Mouse (Mus musculus) thymus, adult 2 months (tissue): Measurements from ENCODE around the gene Smurf2. TPM values are rescaled to one million over a fixed set of nuclear protein-coding genes. Genes with fewer than 3 reads are reported as not detected.

ENCODE experiments used
- DNase-seq: peaks from one replicate; pipeline ENCODE4 v3.0.0; 2021
- H3K27ac ChIP-seq: fragments of 200-500 bp; 2 replicates; pipeline ENCODE4 v1.5.1; 2012; ENCODE audit warnings: low read length, control low read depth; ENCODE audit not compliant: control insufficient read depth, insufficient read depth
- H3K27me3 ChIP-seq: fragments of 200-500 bp; 2 replicates; pipeline ENCODE4 v1.6.1; 2012; ENCODE audit warnings: mild to moderate bottlenecking, low read length, moderate library complexity, mixed read lengths; ENCODE audit not compliant: control insufficient read depth, insufficient read depth
- H3K36me3 ChIP-seq: fragments of 200-500 bp; 2 replicates; pipeline ENCODE4 v1.6.1; 2012; ENCODE audit warnings: mild to moderate bottlenecking, low read length, moderate library complexity; ENCODE audit not compliant: control insufficient read depth, insufficient read depth
- H3K4me1 ChIP-seq: fragments of 200-500 bp; replicated peaks from 2 replicates; pipeline ENCODE4 v1.6.1; 2012; ENCODE audit warnings: low read length; ENCODE audit not compliant: control insufficient read depth, insufficient read depth
- H3K4me3 ChIP-seq: fragments of 200-500 bp; 2 replicates; pipeline ENCODE4 v1.5.1; 2012; ENCODE audit warnings: mild to moderate bottlenecking, low read length, control low read depth, moderate library complexity; ENCODE audit not compliant: control insufficient read depth, insufficient read depth
- CTCF ChIP-seq: fragments of 200-500 bp; IDR thresholded peaks from 2 replicates; pipeline ENCODE4 v1.5.1; 2012; ENCODE audit warnings: mild to moderate bottlenecking, control low read depth, low read length, moderate library complexity, borderline replicate concordance; ENCODE audit not compliant: control insufficient read depth, poor library complexity, insufficient read depth; ENCODE audit errors: extremely low read depth
- POLR2A ChIP-seq: fragments of 200-500 bp; IDR thresholded peaks from 2 replicates; pipeline ENCODE4 v1.6.1; 2012; ENCODE audit warnings: mild to moderate bottlenecking, low read length, control low read depth, moderate library complexity; ENCODE audit not compliant: control insufficient read depth, poor library complexity, insufficient read depth; ENCODE audit errors: extremely low read depth
- WGBS: fragments of 180-500 bp; shearing (Covaris S2); methylation state at CpG from one replicate; pipeline ENCODE4 v1.1.7; 2018; 5-methylcytosine and 5-hydroxymethylcytosine counted together
- polyA plus RNA-seq: library from polyadenylated mRNA; depleted of rRNA; stranded (reverse); fragments of >200 nt; gene quantifications from 2 replicates; pipeline ENCODE4 v1.2.3, GENCODE M21; 2012

Gene Smurf2
- polyA plus RNA-seq, 1 experiment: 9.9 TPM

- no peaks in the 10 kb centered on the region for H3K4me1 ChIP-seq
- H3K4me3 ChIP-seq: no peak overlapping the region
- DNase-seq: no peak
- H3K27ac ChIP-seq: no peak overlapping the region
- no peaks in the 10 kb centered on the region for H3K36me3 ChIP-seq
- no peak for TF ChIP-seq POLR2A
- TF ChIP-seq CTCF: no peak
- H3K27me3 ChIP-seq: no peaks in the 10 kb centered on the region
Observed at GRCm38 (mm10) chr11:106908016-106908415, 12.5 kb downstream of the Smurf2 start.

GRCm38 (mm10) chr11:106907253-106907652 lies 13.3 kb downstream of the Smurf2 start:
- no peaks in the 10 kb centered on the region for H3K4me1 ChIP-seq
- 97% methylated on average over 1 of the region's 1 CpGs for WGBS

GRCm38 (mm10) chr11:106905707-106906106 lies 14.8 kb downstream of the Smurf2 start:
- no peaks in the 10 kb centered on the region for H3K27me3 ChIP-seq
- WGBS: 91% methylated on average over 4 of the region's 4 CpGs
- no peak for DNase-seq
- no peak overlapping the region for H3K27ac ChIP-seq
- no peak overlapping the region for H3K4me3 ChIP-seq
- no peaks in the 10 kb centered on the region for H3K36me3 ChIP-seq
- no peak for TF ChIP-seq CTCF
- TF ChIP-seq POLR2A: no peak
- H3K4me1 ChIP-seq: no peaks in the 10 kb centered on the region

More at GRCm38 (mm10) chr11:106907253-106907652, 13.3 kb downstream of the Smurf2 start:
- Histone ChIP-seq H3K4me3 (no peak overlapping the region), H3K27ac (no peak overlapping the region), H3K27me3 (no peaks in the 10 kb centered on the region), H3K36me3 (no peaks in the 10 kb centered on the region)
- no peak for DNase-seq
- no peak for TF ChIP-seq POLR2A
- TF ChIP-seq CTCF: no peak

- H3K27ac ChIP-seq: no peak overlapping the region
- TF ChIP-seq POLR2A (no peak), CTCF (no peak)
Observed at GRCm38 (mm10) chr11:106899804-106900203, 20.7 kb downstream of the Smurf2 start.

GRCm38 (mm10) chr11:106896561-106897168 lies 23.9 kb downstream of the Smurf2 start:
- H3K27me3 ChIP-seq: no peaks in the 10 kb centered on the region
- H3K36me3 ChIP-seq: no peaks in the 10 kb centered on the region
- H3K4me3 ChIP-seq: no peak overlapping the region
- 98% methylated on average over 2 of the region's 2 CpGs for WGBS
- no peaks in the 10 kb centered on the region for H3K4me1 ChIP-seq
- no peak for TF ChIP-seq CTCF
- TF ChIP-seq POLR2A: no peak
- no peak overlapping the region for H3K27ac ChIP-seq
- DNase-seq: no peak

More at GRCm38 (mm10) chr11:106899804-106900203, 20.7 kb downstream of the Smurf2 start:
- 95% methylated on average over 1 of the region's 1 CpGs for WGBS
- Histone ChIP-seq H3K4me3 (no peak overlapping the region), H3K36me3 (no peaks in the 10 kb centered on the region), H3K27me3 (no peaks in the 10 kb centered on the region), H3K4me1 (no peaks in the 10 kb centered on the region)
- no peak for DNase-seq

GRCm38 (mm10) chr11:106883656-106884055 lies 36.9 kb downstream of the Smurf2 start:
- Histone ChIP-seq H3K4me1 (no peaks in the 10 kb centered on the region), H3K36me3 (no peaks in the 10 kb centered on the region), H3K4me3 (no peak overlapping the region), H3K27ac (no peak overlapping the region), H3K27me3 (no peaks in the 10 kb centered on the region)
- TF ChIP-seq CTCF (no peak), POLR2A (no peak)
- DNase-seq: no peak
- 96% methylated on average over 1 of the region's 1 CpGs for WGBS

- no peak overlapping the region for H3K27ac ChIP-seq
- no peak overlapping the region for H3K4me3 ChIP-seq
- H3K27me3 ChIP-seq: no peaks in the 10 kb centered on the region
- no peak for TF ChIP-seq CTCF
- TF ChIP-seq POLR2A: no peak
- WGBS: 48% methylated on average over 6 of the region's 6 CpGs
- peaks cover 9% of the 10 kb centered on the region for H3K36me3 ChIP-seq
- no peaks in the 10 kb centered on the region for H3K4me1 ChIP-seq
- DNase-seq: no peak
Observed at GRCm38 (mm10) chr11:106872650-106873049, 47.9 kb downstream of the Smurf2 start.
